Mouse (Mus musculus) spleen, postnatal 14 days (tissue): ENCODE results near the gene Atp6v0a4.
A peak's percentile ranks its signal among the peaks of the same experiment; 100 is the strongest.

ENCODE experiments used
- DNase-seq, 2 experiments: peaks; one replicate each; pipeline ENCODE4 v3.0.0; 2021 to 2022; ENCODE audit warnings: low spot score in 2 of 2

Atp6v0a4 gene

GRCm38 (mm10) chr6:38124207-38124835 is at the start of gene Atp6v0a4:
Gene Atp6v0a4, minus strand, starts transcription at chr6:38124586.
- no peak for DNase-seq

- no peak for DNase-seq
Observed at GRCm38 (mm10) chr6:38165385-38165784, 41.0 kb upstream of the Atp6v0a4 start.

GRCm38 (mm10) chr6:38164705-38165104 is 40.3 kb upstream of the Atp6v0a4 start:
- no peak for DNase-seq

- DNase-seq: no peak
Observed at GRCm38 (mm10) chr6:38162825-38163504, 38.6 kb upstream of the Atp6v0a4 start.

- DNase-seq: no peak
Observed at GRCm38 (mm10) chr6:38160556-38160955, 36.2 kb upstream of the Atp6v0a4 start.

- DNase-seq: peak; percentile 20 to 69
Observed at GRCm38 (mm10) chr6:38160102-38160501, 35.7 kb upstream of the Atp6v0a4 start.

GRCm38 (mm10) chr6:38159576-38159975 is 35.2 kb upstream of the Atp6v0a4 start:
- no peak for DNase-seq

- DNase-seq: no peak
Observed at GRCm38 (mm10) chr6:38157925-38158324, 33.5 kb upstream of the Atp6v0a4 start.

- DNase-seq: no peak
Observed at GRCm38 (mm10) chr6:38156204-38156603, 31.8 kb upstream of the Atp6v0a4 start.

GRCm38 (mm10) chr6:38152305-38152704 is 27.9 kb upstream of the Atp6v0a4 start:
- no peak for DNase-seq

- DNase-seq: no peak
Observed at GRCm38 (mm10) chr6:38149483-38149882, 25.1 kb upstream of the Atp6v0a4 start.

- DNase-seq: no peak
Observed at GRCm38 (mm10) chr6:38148626-38149025, 24.2 kb upstream of the Atp6v0a4 start.

GRCm38 (mm10) chr6:38147301-38147700 is 22.9 kb upstream of the Atp6v0a4 start:
- DNase-seq: no peak

GRCm38 (mm10) chr6:38145463-38146065 is 21.2 kb upstream of the Atp6v0a4 start:
- no peak for DNase-seq

GRCm38 (mm10) chr6:38144161-38144998 is 20.0 kb upstream of the Atp6v0a4 start:
- DNase-seq: no peak

GRCm38 (mm10) chr6:38140402-38140801 is 16.0 kb upstream of the Atp6v0a4 start:
- no peak for DNase-seq

- DNase-seq: no peak
Observed at GRCm38 (mm10) chr6:38139086-38139485, 14.7 kb upstream of the Atp6v0a4 start.

GRCm38 (mm10) chr6:38134806-38135559 is 10.6 kb upstream of the Atp6v0a4 start:
- no peak for DNase-seq

- no peak for DNase-seq
Observed at GRCm38 (mm10) chr6:38131801-38132231, 7.4 kb upstream of the Atp6v0a4 start.

- DNase-seq: no peak
Observed at GRCm38 (mm10) chr6:38129883-38130282, 5.5 kb upstream of the Atp6v0a4 start.

- no peak for DNase-seq
Observed at GRCm38 (mm10) chr6:38128115-38128514, 3.7 kb upstream of the Atp6v0a4 start.
